Mouse (Mus musculus) olfactory bulb, adult 2 months (tissue): ENCODE results near the gene Susd3.

ENCODE experiments used
- CTCF ChIP-seq: fragments of 200-500 bp; IDR thresholded peaks from 2 replicates; pipeline ENCODE4 v1.5.1; 2012; ENCODE audit warnings: low read depth, mild to moderate bottlenecking, low read length, moderate library complexity; ENCODE audit not compliant: insufficient read depth
- POLR2A ChIP-seq: fragments of 200-500 bp; IDR thresholded peaks from 2 replicates; pipeline ENCODE4 v1.6.1; 2012; ENCODE audit warnings: mild to moderate bottlenecking, low read depth, low read length, moderate library complexity; ENCODE audit not compliant: insufficient read depth

GRCm38 (mm10) chr13:49218651-49219050 lies 29.9 kb downstream of the Susd3 start:
- TF ChIP-seq CTCF (no peak), POLR2A (no peak)
